Mouse (Mus musculus): ENCODE data around the gene Vps37c.

Gene Vps37c

GRCm38 (mm10) chr19:10690336-10690735, 1.8 kb downstream of the Vps37c start:
- no peak for DNase-seq

GRCm38 (mm10) chr19:10691121-10691520, 2.6 kb downstream of the Vps37c start:
- no peak for DNase-seq

- no peak for DNase-seq
These were observed 3.1 kb downstream of the Vps37c start for GRCm38 (mm10) chr19:10691660-10692059.

- no peak for DNase-seq
These were observed 3.8 kb downstream of the Vps37c start for GRCm38 (mm10) chr19:10692361-10692760.

- DNase-seq: no peak
These were observed 5.6 kb downstream of the Vps37c start for GRCm38 (mm10) chr19:10693926-10694682.

GRCm38 (mm10) chr19:10695801-10696200, 7.3 kb downstream of the Vps37c start:
- DNase-seq: no peak

- no peak for DNase-seq
These were observed 9.8 kb downstream of the Vps37c start for GRCm38 (mm10) chr19:10698131-10698991.

- no peak for DNase-seq
These were observed 11.3 kb downstream of the Vps37c start for GRCm38 (mm10) chr19:10699851-10700250.

GRCm38 (mm10) chr19:10701013-10701726, 12.6 kb downstream of the Vps37c start:
- peak in 1 of 2 experiments; percentile 60 for DNase-seq

GRCm38 (mm10) chr19:10702125-10702524, 13.6 kb downstream of the Vps37c start:
- no peak for DNase-seq

- peak; percentile 69 to 79 for DNase-seq
These were observed 14.9 kb downstream of the Vps37c start for GRCm38 (mm10) chr19:10703470-10703869.

- no peak for DNase-seq
These were observed 18.7 kb downstream of the Vps37c start for GRCm38 (mm10) chr19:10707087-10707875.

GRCm38 (mm10) chr19:10707881-10708280, 19.3 kb downstream of the Vps37c start:
- no peak for DNase-seq

- DNase-seq: no peak
These were observed 20.4 kb downstream of the Vps37c start for GRCm38 (mm10) chr19:10708900-10709299.

- DNase-seq: peak; percentile 100
These were observed 21.0 kb downstream of the Vps37c start for GRCm38 (mm10) chr19:10709360-10710087.

GRCm38 (mm10) chr19:10710088-10710511, 21.6 kb downstream of the Vps37c start:
- DNase-seq: peak; percentile 91 to 95

GRCm38 (mm10) chr19:10710751-10711150, 22.2 kb downstream of the Vps37c start:
- peak; percentile 27 to 47 for DNase-seq

GRCm38 (mm10) chr19:10712194-10712593, 23.7 kb downstream of the Vps37c start:
- no peak for DNase-seq

GRCm38 (mm10) chr19:10712646-10713045, 24.1 kb downstream of the Vps37c start:
- no peak for DNase-seq

- DNase-seq: no peak
These were observed 25.0 kb downstream of the Vps37c start for GRCm38 (mm10) chr19:10713551-10713950.

GRCm38 (mm10) chr19:10714168-10714567, 25.6 kb downstream of the Vps37c start:
- no peak for DNase-seq
